Mouse (Mus musculus) spleen, postnatal 36 days (tissue): ENCODE data around the gene Cidec.

Experiments used
- DNase-seq, 2 experiments: peaks; one replicate each; pipeline ENCODE4 v3.0.0; 2022; ENCODE audit warnings: low spot score in 2 of 2, mixed read lengths in 1 of 2

Gene Cidec

GRCm38 (mm10) chr6:113435664-113436205, at the start of gene Cidec:
TSS of gene Cidec (minus strand) at chr6:113435760.
- no peak for DNase-seq

GRCm38 (mm10) chr6:113483729-113484128, 48.2 kb upstream of the Cidec start:
- no peak for DNase-seq

GRCm38 (mm10) chr6:113483100-113483615, 47.6 kb upstream of the Cidec start, which contains the start of gene Creld1:
TSS of gene Creld1 (plus strand) at chr6:113483297.
- peak; percentile 94 to 96 for DNase-seq

GRCm38 (mm10) chr6:113482477-113483099, 47.0 kb upstream of the Cidec start:
- peak; percentile 22 to 25 for DNase-seq

- no peak for DNase-seq
These were observed 45.2 kb upstream of the Cidec start for GRCm38 (mm10) chr6:113480555-113481373.

DNA sequence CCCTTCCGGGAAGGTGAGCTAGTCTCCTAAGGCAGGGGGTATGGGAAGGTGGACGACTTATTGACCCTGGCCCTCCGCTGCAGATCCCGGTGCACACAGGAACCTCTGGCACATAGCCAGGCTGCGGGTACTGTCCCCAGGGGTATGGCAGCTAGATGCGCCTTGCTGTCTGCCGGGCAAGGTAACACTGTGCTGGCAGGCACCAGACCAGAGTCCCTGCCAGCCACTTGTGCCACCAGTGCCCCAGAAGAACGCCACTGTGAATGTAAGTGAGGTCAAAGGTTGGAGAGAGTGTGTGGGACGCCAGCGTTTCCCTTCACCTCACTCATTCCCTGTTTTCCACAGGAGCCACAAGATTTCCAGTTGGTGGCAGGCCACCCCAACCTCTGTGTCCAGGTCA, 43.3 kb upstream of the Cidec start:
- DNase-seq = no peak

DNA sequence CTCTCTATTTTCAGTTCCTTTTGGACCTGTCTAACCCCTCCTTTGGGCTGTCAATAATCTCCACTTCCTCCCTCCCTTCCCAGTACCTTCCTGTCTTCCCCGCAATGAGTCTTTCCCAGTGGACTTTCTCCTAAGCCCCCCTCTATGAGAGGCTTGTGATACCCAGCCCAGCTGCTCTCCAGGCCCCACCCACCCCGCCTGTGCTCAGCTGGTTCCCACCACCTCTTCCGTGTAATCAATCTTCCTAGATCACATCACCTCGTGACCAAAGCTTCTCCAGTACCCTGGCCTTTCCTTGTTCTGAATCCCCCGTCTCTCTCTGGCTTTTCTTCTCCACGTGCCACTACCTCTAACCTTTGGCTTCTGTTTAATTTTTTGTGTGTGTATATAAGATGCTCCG, 41.8 kb upstream of the Cidec start:
- DNase-seq = no peak

DNA sequence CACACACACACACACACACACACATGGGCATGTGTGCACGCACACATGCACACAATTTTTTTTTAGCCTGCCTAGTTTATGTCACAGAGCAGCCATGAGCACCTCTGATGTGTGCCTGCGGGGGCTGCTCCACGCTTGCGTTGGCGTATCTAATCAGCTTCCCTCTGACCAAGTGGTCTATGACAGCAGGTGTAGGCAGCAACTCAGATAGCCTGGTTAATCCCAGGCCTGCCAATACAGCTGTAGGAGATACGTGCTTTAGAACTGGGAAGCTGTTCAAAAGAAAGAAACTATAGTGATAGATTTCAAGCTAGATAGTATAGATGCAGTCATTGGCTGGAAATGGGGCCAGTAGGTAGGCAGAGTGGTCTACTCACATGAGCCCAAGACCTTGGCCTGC, 38.2 kb upstream of the Cidec start:
- no peak for DNase-seq

- no peak for DNase-seq
These were observed 37.7 kb upstream of the Cidec start for GRCm38 (mm10) chr6:113473246-113473645.

DNA sequence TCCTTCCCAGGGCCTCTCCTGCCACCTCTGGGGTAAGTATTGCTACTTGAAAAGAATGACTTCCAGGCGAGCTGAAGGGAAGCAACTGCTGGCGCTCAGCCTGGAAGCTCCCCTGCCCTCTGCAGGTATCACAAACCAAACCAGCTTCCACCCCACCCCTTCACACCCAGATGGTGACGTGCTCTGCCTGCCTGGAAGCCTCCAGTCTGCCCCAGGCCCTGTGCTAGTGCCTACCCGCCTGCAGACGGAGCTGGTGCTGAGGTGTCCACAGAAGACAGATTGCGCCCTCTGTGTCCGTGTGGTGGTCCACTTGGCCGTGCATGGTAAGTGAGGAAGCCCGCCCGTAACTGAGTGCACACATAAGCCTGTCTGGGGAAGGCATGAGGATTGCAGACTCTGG, 36.5 kb upstream of the Cidec start:
- no peak for DNase-seq

DNA sequence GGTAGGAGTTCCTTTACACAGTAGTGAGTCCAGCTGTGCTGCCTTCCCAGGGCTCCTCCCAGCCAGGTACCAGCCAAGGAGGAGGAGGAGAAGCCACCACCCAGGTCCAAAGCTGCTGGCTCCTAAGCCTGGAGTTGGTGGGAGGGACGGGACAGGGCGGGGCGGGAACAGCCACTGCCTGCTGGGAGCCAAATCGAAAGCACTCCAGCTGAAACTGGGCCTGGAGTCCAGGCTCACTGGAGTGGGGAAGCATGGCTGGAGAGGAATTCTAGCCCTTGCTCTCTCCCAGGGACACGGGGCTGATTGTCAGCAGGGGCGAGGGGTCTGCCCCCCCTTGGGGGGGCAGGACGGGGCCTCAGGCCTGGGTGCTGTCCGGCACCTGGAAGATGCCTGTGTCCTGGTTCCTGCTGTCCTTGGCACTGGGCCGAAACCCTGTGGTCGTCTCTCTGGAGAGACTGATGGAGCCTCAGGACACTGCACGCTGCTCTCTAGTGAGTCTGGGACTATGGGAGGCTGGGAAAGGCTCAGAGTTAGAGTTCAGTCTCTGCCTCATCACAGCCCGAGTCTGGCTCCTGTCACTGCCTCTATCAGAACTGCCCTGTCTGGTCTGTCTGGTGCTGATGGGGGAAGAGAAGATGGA, 35.9 kb upstream of the Cidec start, which contains the start of gene Il17rc:
Gene Il17rc (plus strand): TSS at position 131 of the 640 bp plus-strand sequence.
- no peak for DNase-seq

- peak; percentile 48 to 50 for DNase-seq
These were observed 33.9 kb upstream of the Cidec start for GRCm38 (mm10) chr6:113469432-113469831.

GRCm38 (mm10) chr6:113469021-113469420, 33.5 kb upstream of the Cidec start:
- peak; percentile 62 to 70 for DNase-seq

- DNase-seq = no peak
These were observed 33.0 kb upstream of the Cidec start for GRCm38 (mm10) chr6:113468512-113468911.

DNA sequence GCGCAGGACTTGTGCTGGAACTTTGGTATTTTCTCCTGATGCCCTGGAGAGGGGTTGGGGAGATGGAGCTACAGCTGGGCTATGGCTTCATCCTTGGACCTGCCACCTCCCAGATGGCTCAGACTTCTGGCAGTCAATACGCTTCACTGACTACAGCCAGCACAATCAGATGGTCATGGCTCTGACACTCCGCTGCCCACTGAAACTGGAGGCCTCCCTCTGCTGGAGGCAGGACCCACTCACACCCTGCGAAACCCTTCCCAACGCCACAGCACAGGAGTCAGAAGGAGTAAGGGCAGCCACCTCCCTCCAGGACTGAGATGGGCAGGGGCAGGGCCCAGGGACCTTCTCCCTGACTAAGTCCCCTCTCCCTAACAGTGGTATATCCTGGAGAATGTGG, 30.0 kb upstream of the Cidec start:
- no peak for DNase-seq

DNA sequence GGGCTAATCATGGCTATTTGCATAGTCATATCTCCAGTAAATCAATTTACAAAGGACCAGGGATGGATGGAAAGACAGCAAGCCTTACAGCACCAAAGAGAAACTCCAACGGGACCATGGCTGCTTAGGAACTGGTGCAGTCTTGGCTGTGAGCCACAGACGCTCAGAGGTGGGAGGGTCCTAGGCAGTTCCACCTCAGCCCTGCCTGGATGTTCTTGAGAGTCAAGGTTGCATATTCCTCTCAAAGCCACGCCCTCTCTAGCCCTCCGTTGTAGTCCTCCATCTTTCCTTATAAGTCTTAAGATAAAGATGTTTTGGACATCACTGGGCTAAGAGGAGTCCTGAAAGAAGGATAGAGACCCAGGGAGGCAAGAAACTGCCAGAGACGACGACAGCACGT, 28.5 kb upstream of the Cidec start:
- no peak for DNase-seq

DNA sequence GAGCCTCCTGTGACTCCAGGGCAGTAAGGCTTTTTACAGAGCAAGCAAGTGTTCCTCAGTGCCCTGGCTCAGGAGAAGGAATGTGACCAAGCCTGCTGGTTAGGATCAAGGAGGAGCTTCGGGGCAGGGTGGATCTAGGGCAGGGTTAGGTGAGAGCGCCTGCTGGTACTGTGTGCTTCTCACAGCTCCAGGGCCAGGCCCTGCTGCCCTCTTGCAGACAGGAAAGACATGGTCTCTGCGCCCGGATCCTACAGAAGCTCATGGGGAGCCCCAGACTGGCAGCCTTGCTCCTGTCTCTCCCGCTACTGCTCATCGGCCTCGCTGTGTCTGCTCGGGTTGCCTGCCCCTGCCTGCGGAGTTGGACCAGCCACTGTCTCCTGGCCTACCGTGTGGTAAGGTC, 23.1 kb upstream of the Cidec start:
- DNase-seq = no peak

DNA sequence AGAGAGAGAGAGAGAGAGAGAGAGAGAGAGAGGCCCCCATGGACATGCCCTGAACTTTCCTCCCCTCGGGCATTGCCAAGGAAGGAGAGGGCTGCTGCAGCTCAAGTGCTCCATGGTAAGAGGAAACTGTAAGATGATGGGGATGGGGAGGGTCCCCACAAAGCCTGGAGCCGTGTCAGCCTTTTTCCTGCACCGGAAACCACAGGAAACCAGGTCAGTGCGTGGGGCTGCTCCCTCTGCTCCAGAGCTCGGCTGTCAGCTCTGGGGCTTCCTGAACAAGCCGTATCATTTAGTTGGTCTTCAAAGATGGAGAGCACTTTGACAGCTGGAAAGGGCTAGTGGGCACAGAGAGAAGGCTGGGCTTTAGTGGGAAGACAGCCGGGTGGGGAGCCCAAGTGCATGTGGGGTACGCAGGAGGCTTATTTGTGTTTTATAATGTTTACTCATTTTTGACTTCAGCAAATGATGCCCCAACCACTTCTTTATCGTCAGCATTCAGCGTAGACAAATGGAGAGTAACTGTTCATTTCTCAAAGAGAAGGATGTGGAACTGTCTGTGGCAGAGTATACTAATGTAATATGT, 22.5 kb upstream of the Cidec start, which contains the start of gene Il17re:
Gene Il17re (plus strand): TSS at position 533 of the 583 bp plus-strand sequence.
- DNase-seq = no peak

GRCm38 (mm10) chr6:113455007-113455406, 19.4 kb upstream of the Cidec start:
- peak in 1 of 2 experiments; percentile 22 for DNase-seq

GRCm38 (mm10) chr6:113451839-113452238, 16.3 kb upstream of the Cidec start:
- DNase-seq = no peak

- DNase-seq = no peak
These were observed 12.1 kb upstream of the Cidec start for GRCm38 (mm10) chr6:113447639-113448038.
